Mouse (Mus musculus): ENCODE results near the gene Ifna16. TPM values are rescaled to one million over a fixed set of nuclear protein-coding genes. Genes with fewer than 3 reads are reported as not detected.

The Ifna16 gene
- polyA plus RNA-seq (2014; fragmentation: Nextera tagmentation; extraction: Ambion mirVana) = not detected in 2 replicates

GRCm38 (mm10) chr4:88676824-88677223 is at the start of gene Ifna16:
Ifna16 (minus strand) TSS chr4:88676924.
- no peak within 1 kb of the TSS for H3K9ac ChIP-seq (replicated peaks; ENCODE audit: low read depth, low read length)
- no peaks in the 10 kb centered on the region for H3K36me3 ChIP-seq (ENCODE audit: control insufficient read depth, insufficient read depth, low read length)
- no peak within 1 kb of the TSS for H3K4me2 ChIP-seq (ENCODE audit: low read depth, low read length)
- WGBS = 86% methylated on average over 1 of the region's 1 CpGs
- no peak within 1 kb of the TSS for H3K27ac ChIP-seq (ENCODE audit: low read depth, low read length)
- no peak for ATAC-seq (ENCODE audit: low read depth)
- H3K4me3 ChIP-seq (ENCODE audit: low read depth, low read length) = no peak within 1 kb of the TSS
- H3K9me3 ChIP-seq (ENCODE audit: control insufficient read depth, low read length) = no peaks in the 10 kb centered on the region
- H3K27me3 ChIP-seq (ENCODE audit: control insufficient read depth, insufficient read depth, low read length) = no peaks in the 10 kb centered on the region
- no peaks in the 10 kb centered on the region for H3K4me1 ChIP-seq (ENCODE audit: control insufficient read depth, insufficient read depth, low read length)

- no peaks in the 10 kb centered on the region for H3K9me3 ChIP-seq (ENCODE audit: control insufficient read depth, low read length)
- H3K27me3 ChIP-seq (ENCODE audit: control insufficient read depth, insufficient read depth, low read length) = no peaks in the 10 kb centered on the region
- peaks cover 6% of the 10 kb centered on the region; the same call in 1 of the 2 replicates for H3K36me3 ChIP-seq (ENCODE audit: control insufficient read depth, insufficient read depth, low read length)
- 57% methylated on average over 8 of the region's 8 CpGs for WGBS
- H3K4me1 ChIP-seq (ENCODE audit: control insufficient read depth, insufficient read depth, low read length) = peaks cover 19% of the 10 kb centered on the region
- ATAC-seq (ENCODE audit: low read depth) = no peak
- H3K4me2 ChIP-seq (ENCODE audit: low read depth, low read length) = no peak overlapping the region
- H3K27ac ChIP-seq (ENCODE audit: low read depth, low read length) = no peak overlapping the region
- H3K4me3 ChIP-seq (ENCODE audit: low read depth, low read length) = no peak overlapping the region
- H3K9ac ChIP-seq (replicated peaks; ENCODE audit: low read depth, low read length) = no peak overlapping the region
Observed at GRCm38 (mm10) chr4:88723497-88724090, 46.9 kb upstream of the Ifna16 start.

GRCm38 (mm10) chr4:88721791-88722721 is 45.3 kb upstream of the Ifna16 start, which contains the start of the genes Gm26566 and Klhl9:
Gm26566 (plus strand) TSS chr4:88721805.
Klhl9 (minus strand) TSS chr4:88722465.
- Histone ChIP-seq H3K9me3 (ENCODE audit: control insufficient read depth, low read length) (no peaks in the 10 kb centered on the region), H3K27me3 (ENCODE audit: control insufficient read depth, insufficient read depth, low read length) (no peaks in the 10 kb centered on the region), H3K36me3 (ENCODE audit: control insufficient read depth, insufficient read depth, low read length) (peaks cover 6% of the 10 kb centered on the region; the same call in 1 of the 2 replicates), H3K27ac (ENCODE audit: low read depth, low read length) (peak within 1 kb of the TSS; percentile 99), H3K4me1 (ENCODE audit: control insufficient read depth, insufficient read depth, low read length) (peaks cover 25% of the 10 kb centered on the region), H3K4me2 (ENCODE audit: low read depth, low read length) (peak within 1 kb of the TSS; percentile 86), H3K9ac (replicated peaks; ENCODE audit: low read depth, low read length) (peak within 1 kb of the TSS; percentile 98), H3K4me3 (ENCODE audit: low read depth, low read length) (peak within 1 kb of the TSS; percentile 99)
- ATAC-seq (ENCODE audit: low read depth) = peak; percentile 97
- WGBS = under 1% methylated on average over 82 of the region's 82 CpGs

GRCm38 (mm10) chr4:88718715-88719114 is 42.0 kb upstream of the Ifna16 start:
- H3K4me2 ChIP-seq (ENCODE audit: low read depth, low read length) = peak overlapping the region; percentile 86
- H3K27me3 ChIP-seq (ENCODE audit: control insufficient read depth, insufficient read depth, low read length) = no peaks in the 10 kb centered on the region
- H3K27ac ChIP-seq (ENCODE audit: low read depth, low read length) = no peak overlapping the region
- no peak for ATAC-seq (ENCODE audit: low read depth)
- no peaks in the 10 kb centered on the region for H3K9me3 ChIP-seq (ENCODE audit: control insufficient read depth, low read length)
- WGBS = 56% methylated on average over 1 of the region's 1 CpGs
- peaks cover 11% of the 10 kb centered on the region; the same call in 1 of the 2 replicates for H3K36me3 ChIP-seq (ENCODE audit: control insufficient read depth, insufficient read depth, low read length)
- peaks cover 25% of the 10 kb centered on the region for H3K4me1 ChIP-seq (ENCODE audit: control insufficient read depth, insufficient read depth, low read length)
- peak overlapping the region; percentile 17 for H3K4me3 ChIP-seq (ENCODE audit: low read depth, low read length)
- H3K9ac ChIP-seq (replicated peaks; ENCODE audit: low read depth, low read length) = 0 out of 2 replicates have a peak overlapping the region, but pooled peaks have one; percentile 18

GRCm38 (mm10) chr4:88715059-88715458 is 38.3 kb upstream of the Ifna16 start:
- H3K27me3 ChIP-seq (ENCODE audit: control insufficient read depth, insufficient read depth, low read length) = no peaks in the 10 kb centered on the region
- no peak for ATAC-seq (ENCODE audit: low read depth)
- H3K9ac ChIP-seq (replicated peaks; ENCODE audit: low read depth, low read length) = no peak overlapping the region
- peaks cover 13% of the 10 kb centered on the region for H3K4me1 ChIP-seq (ENCODE audit: control insufficient read depth, insufficient read depth, low read length)
- no peak overlapping the region for H3K4me3 ChIP-seq (ENCODE audit: low read depth, low read length)
- peaks cover 8% of the 10 kb centered on the region; the same call in 1 of the 2 replicates for H3K36me3 ChIP-seq (ENCODE audit: control insufficient read depth, insufficient read depth, low read length)
- no peaks in the 10 kb centered on the region for H3K9me3 ChIP-seq (ENCODE audit: control insufficient read depth, low read length)
- H3K4me2 ChIP-seq (ENCODE audit: low read depth, low read length) = no peak overlapping the region
- H3K27ac ChIP-seq (ENCODE audit: low read depth, low read length) = no peak overlapping the region

- H3K4me1 ChIP-seq (ENCODE audit: control insufficient read depth, insufficient read depth, low read length) = peaks cover 10% of the 10 kb centered on the region
- H3K4me3 ChIP-seq (ENCODE audit: low read depth, low read length) = no peak overlapping the region
- H3K9me3 ChIP-seq (ENCODE audit: control insufficient read depth, low read length) = no peaks in the 10 kb centered on the region
- H3K9ac ChIP-seq (replicated peaks; ENCODE audit: low read depth, low read length) = no peak overlapping the region
- no peak overlapping the region for H3K27ac ChIP-seq (ENCODE audit: low read depth, low read length)
- 82% methylated on average over 1 of the region's 1 CpGs for WGBS
- no peak for ATAC-seq (ENCODE audit: low read depth)
- no peak overlapping the region for H3K4me2 ChIP-seq (ENCODE audit: low read depth, low read length)
- 0 out of 2 replicates have a peak, but pooled peaks cover 7% of the 10 kb centered on the region for H3K36me3 ChIP-seq (ENCODE audit: control insufficient read depth, insufficient read depth, low read length)
- H3K27me3 ChIP-seq (ENCODE audit: control insufficient read depth, insufficient read depth, low read length) = no peaks in the 10 kb centered on the region
Observed at GRCm38 (mm10) chr4:88714281-88714680, 37.6 kb upstream of the Ifna16 start.

- 92% methylated on average over 1 of the region's 1 CpGs for WGBS
- no peaks in the 10 kb centered on the region for H3K4me1 ChIP-seq (ENCODE audit: control insufficient read depth, insufficient read depth, low read length)
Observed at GRCm38 (mm10) chr4:88707128-88707826, 30.6 kb upstream of the Ifna16 start.

GRCm38 (mm10) chr4:88705924-88706323 is 29.2 kb upstream of the Ifna16 start:
- ATAC-seq (ENCODE audit: low read depth) = no peak
- H3K4me3 ChIP-seq (ENCODE audit: low read depth, low read length) = no peak overlapping the region
- no peaks in the 10 kb centered on the region for H3K9me3 ChIP-seq (ENCODE audit: control insufficient read depth, low read length)
- H3K27ac ChIP-seq (ENCODE audit: low read depth, low read length) = no peak overlapping the region
- H3K4me2 ChIP-seq (ENCODE audit: low read depth, low read length) = no peak overlapping the region
- 47% methylated on average over 3 of the region's 3 CpGs for WGBS
- H3K36me3 ChIP-seq (ENCODE audit: control insufficient read depth, insufficient read depth, low read length) = no peaks in the 10 kb centered on the region
- no peak overlapping the region for H3K9ac ChIP-seq (replicated peaks; ENCODE audit: low read depth, low read length)
- H3K27me3 ChIP-seq (ENCODE audit: control insufficient read depth, insufficient read depth, low read length) = no peaks in the 10 kb centered on the region
- no peaks in the 10 kb centered on the region for H3K4me1 ChIP-seq (ENCODE audit: control insufficient read depth, insufficient read depth, low read length)

More at GRCm38 (mm10) chr4:88707128-88707826, 30.6 kb upstream of the Ifna16 start:
- Histone ChIP-seq H3K9ac (replicated peaks; ENCODE audit: low read depth, low read length) (no peak overlapping the region), H3K9me3 (ENCODE audit: control insufficient read depth, low read length) (no peaks in the 10 kb centered on the region), H3K4me2 (ENCODE audit: low read depth, low read length) (no peak overlapping the region), H3K27ac (ENCODE audit: low read depth, low read length) (no peak overlapping the region), H3K4me3 (ENCODE audit: low read depth, low read length) (no peak overlapping the region), H3K27me3 (ENCODE audit: control insufficient read depth, insufficient read depth, low read length) (no peaks in the 10 kb centered on the region), H3K36me3 (ENCODE audit: control insufficient read depth, insufficient read depth, low read length) (no peaks in the 10 kb centered on the region)
- ATAC-seq (ENCODE audit: low read depth) = no peak
